Mouse (Mus musculus): ENCODE results near the gene Commd2. TPM values are rescaled to one million over a fixed set of nuclear protein-coding genes. Genes with fewer than 3 reads are reported as not detected.

Commd2 gene
- polyA plus RNA-seq, 1 experiment from 2014 or later: 60.6 TPM

GRCm38 (mm10) chr3:57665880-57666279, 14.4 kb upstream of the Commd2 start:
- no peaks in the 10 kb centered on the region for H3K36me3 ChIP-seq (ENCODE audit: control insufficient read depth, insufficient read depth, low read length)
- H3K4me2 ChIP-seq (ENCODE audit: low read length): no peak overlapping the region
- ATAC-seq: no peak
- H3K9me3 ChIP-seq (replicated peaks; ENCODE audit: control insufficient read depth, low read length, poor library complexity, severe bottlenecking): no peaks in the 10 kb centered on the region
- H3K4me3 ChIP-seq (ENCODE audit: low read depth, low read length): no peak overlapping the region
- H3K9ac ChIP-seq (ENCODE audit: low read depth, low read length): no peak overlapping the region
- no peak overlapping the region for H3K27ac ChIP-seq (ENCODE audit: low read length)
- WGBS: 88% methylated on average over 5 of the region's 5 CpGs
- H3K27me3 ChIP-seq (ENCODE audit: control insufficient read depth, insufficient read depth, low read depth, low read length): no peaks in the 10 kb centered on the region
- H3K4me1 ChIP-seq (ENCODE audit: control insufficient read depth, insufficient read depth, low read length): peaks cover 3% of the 10 kb centered on the region; the same call in 1 of the 2 replicates

- Histone ChIP-seq H3K9ac (ENCODE audit: low read depth, low read length) (no peak overlapping the region), H3K4me1 (ENCODE audit: control insufficient read depth, insufficient read depth, low read length) (peaks cover 3% of the 10 kb centered on the region; the same call in 1 of the 2 replicates), H3K4me3 (ENCODE audit: low read depth, low read length) (no peak overlapping the region), H3K27me3 (ENCODE audit: control insufficient read depth, insufficient read depth, low read depth, low read length) (no peaks in the 10 kb centered on the region), H3K4me2 (ENCODE audit: low read length) (no peak overlapping the region), H3K36me3 (ENCODE audit: control insufficient read depth, insufficient read depth, low read length) (no peaks in the 10 kb centered on the region), H3K9me3 (replicated peaks; ENCODE audit: control insufficient read depth, low read length, poor library complexity, severe bottlenecking) (no peaks in the 10 kb centered on the region), H3K27ac (ENCODE audit: low read length) (no peak overlapping the region)
- 57% methylated on average over 10 of the region's 10 CpGs for whole genome bisulfite sequencing
- ATAC-seq: no peak
Measured at GRCm38 (mm10) chr3:57664682-57665081, 13.2 kb upstream of the Commd2 start.

- no peak overlapping the region for H3K4me2 ChIP-seq (ENCODE audit: low read length)
- no peaks in the 10 kb centered on the region for H3K27me3 ChIP-seq (ENCODE audit: control insufficient read depth, insufficient read depth, low read depth, low read length)
- WGBS: 18% methylated on average over 6 of the region's 6 CpGs
Measured at GRCm38 (mm10) chr3:57663731-57664130, 12.2 kb upstream of the Commd2 start.

GRCm38 (mm10) chr3:57658608-57659007, 7.1 kb upstream of the Commd2 start:
- Histone ChIP-seq H3K4me1 (ENCODE audit: control insufficient read depth, insufficient read depth, low read length) (no peaks in the 10 kb centered on the region), H3K9ac (ENCODE audit: low read depth, low read length) (no peak overlapping the region), H3K4me3 (ENCODE audit: low read depth, low read length) (no peak overlapping the region), H3K9me3 (replicated peaks; ENCODE audit: control insufficient read depth, low read length, poor library complexity, severe bottlenecking) (no peaks in the 10 kb centered on the region), H3K27ac (ENCODE audit: low read length) (no peak overlapping the region), H3K27me3 (ENCODE audit: control insufficient read depth, insufficient read depth, low read depth, low read length) (no peaks in the 10 kb centered on the region), H3K36me3 (ENCODE audit: control insufficient read depth, insufficient read depth, low read length) (no peaks in the 10 kb centered on the region), H3K4me2 (ENCODE audit: low read length) (no peak overlapping the region)
- no peak for ATAC-seq
- WGBS: 64% methylated on average over 6 of the region's 6 CpGs

More at GRCm38 (mm10) chr3:57663731-57664130, 12.2 kb upstream of the Commd2 start:
- Histone ChIP-seq H3K4me3 (ENCODE audit: low read depth, low read length) (no peak overlapping the region), H3K9ac (ENCODE audit: low read depth, low read length) (no peak overlapping the region), H3K4me1 (ENCODE audit: control insufficient read depth, insufficient read depth, low read length) (peaks cover 3% of the 10 kb centered on the region; the same call in 1 of the 2 replicates), H3K9me3 (replicated peaks; ENCODE audit: control insufficient read depth, low read length, poor library complexity, severe bottlenecking) (no peaks in the 10 kb centered on the region), H3K27ac (ENCODE audit: low read length) (no peak overlapping the region), H3K36me3 (ENCODE audit: control insufficient read depth, insufficient read depth, low read length) (no peaks in the 10 kb centered on the region)
- ATAC-seq: no peak

- H3K36me3 ChIP-seq (ENCODE audit: control insufficient read depth, insufficient read depth, low read length): no peaks in the 10 kb centered on the region
- peaks cover 6% of the 10 kb centered on the region for H3K4me1 ChIP-seq (ENCODE audit: control insufficient read depth, insufficient read depth, low read length)
- ATAC-seq: no peak
- H3K9ac ChIP-seq (ENCODE audit: low read depth, low read length): no peak overlapping the region
- H3K9me3 ChIP-seq (replicated peaks; ENCODE audit: control insufficient read depth, low read length, poor library complexity, severe bottlenecking): no peaks in the 10 kb centered on the region
- H3K4me2 ChIP-seq (ENCODE audit: low read length): no peak overlapping the region
- H3K4me3 ChIP-seq (ENCODE audit: low read depth, low read length): no peak overlapping the region
- H3K27ac ChIP-seq (ENCODE audit: low read length): no peak overlapping the region
- H3K27me3 ChIP-seq (ENCODE audit: control insufficient read depth, insufficient read depth, low read depth, low read length): no peaks in the 10 kb centered on the region
- 74% methylated on average over 3 of the region's 3 CpGs for WGBS
Measured at GRCm38 (mm10) chr3:57653646-57654045, 2.1 kb upstream of the Commd2 start.

GRCm38 (mm10) chr3:57652485-57652884, 970 bp upstream of the Commd2 start:
- no peaks in the 10 kb centered on the region for H3K36me3 ChIP-seq (ENCODE audit: control insufficient read depth, insufficient read depth, low read length)
- no peaks in the 10 kb centered on the region for H3K9me3 ChIP-seq (replicated peaks; ENCODE audit: control insufficient read depth, low read length, poor library complexity, severe bottlenecking)
- no peak for ATAC-seq
- H3K27me3 ChIP-seq (ENCODE audit: control insufficient read depth, insufficient read depth, low read depth, low read length): no peaks in the 10 kb centered on the region
- no peak overlapping the region for H3K4me2 ChIP-seq (ENCODE audit: low read length)
- peaks cover 6% of the 10 kb centered on the region for H3K4me1 ChIP-seq (ENCODE audit: control insufficient read depth, insufficient read depth, low read length)
- no peak overlapping the region for H3K9ac ChIP-seq (ENCODE audit: low read depth, low read length)
- 74% methylated on average over 3 of the region's 3 CpGs for WGBS
- H3K4me3 ChIP-seq (ENCODE audit: low read depth, low read length): no peak overlapping the region
- no peak overlapping the region for H3K27ac ChIP-seq (ENCODE audit: low read length)

- H3K27me3 ChIP-seq (ENCODE audit: control insufficient read depth, insufficient read depth, low read depth, low read length): no peaks in the 10 kb centered on the region
- peak overlapping the region; percentile 56 for H3K4me3 ChIP-seq (ENCODE audit: low read depth, low read length)
- no peaks in the 10 kb centered on the region for H3K9me3 ChIP-seq (replicated peaks; ENCODE audit: control insufficient read depth, low read length, poor library complexity, severe bottlenecking)
- H3K4me1 ChIP-seq (ENCODE audit: control insufficient read depth, insufficient read depth, low read length): peaks cover 6% of the 10 kb centered on the region
- 66% methylated on average over 3 of the region's 3 CpGs for WGBS
- H3K9ac ChIP-seq (ENCODE audit: low read depth, low read length): no peak overlapping the region
- no peak overlapping the region for H3K27ac ChIP-seq (ENCODE audit: low read length)
- peak; percentile 59 for ATAC-seq
- H3K36me3 ChIP-seq (ENCODE audit: control insufficient read depth, insufficient read depth, low read length): no peaks in the 10 kb centered on the region
- H3K4me2 ChIP-seq (ENCODE audit: low read length): peak overlapping the region; percentile 63
Measured at GRCm38 (mm10) chr3:57651865-57652259, 347 bp upstream of the Commd2 start.

GRCm38 (mm10) chr3:57643191-57643590, 8.3 kb downstream of the Commd2 start:
- Histone ChIP-seq H3K27ac (ENCODE audit: low read length) (no peak overlapping the region), H3K4me3 (ENCODE audit: low read depth, low read length) (no peak overlapping the region), H3K4me1 (ENCODE audit: control insufficient read depth, insufficient read depth, low read length) (no peaks in the 10 kb centered on the region), H3K4me2 (ENCODE audit: low read length) (no peak overlapping the region), H3K9me3 (replicated peaks; ENCODE audit: control insufficient read depth, low read length, poor library complexity, severe bottlenecking) (no peaks in the 10 kb centered on the region), H3K36me3 (ENCODE audit: control insufficient read depth, insufficient read depth, low read length) (0 out of 2 replicates have a peak, but pooled peaks cover 2% of the 10 kb centered on the region), H3K27me3 (ENCODE audit: control insufficient read depth, insufficient read depth, low read depth, low read length) (no peaks in the 10 kb centered on the region), H3K9ac (ENCODE audit: low read depth, low read length) (no peak overlapping the region)
- WGBS: 87% methylated on average over 6 of the region's 6 CpGs
- ATAC-seq: no peak

GRCm38 (mm10) chr3:57637596-57637995, 13.9 kb downstream of the Commd2 start:
- Histone ChIP-seq H3K9me3 (replicated peaks; ENCODE audit: control insufficient read depth, low read length, poor library complexity, severe bottlenecking) (no peaks in the 10 kb centered on the region), H3K27me3 (ENCODE audit: control insufficient read depth, insufficient read depth, low read depth, low read length) (no peaks in the 10 kb centered on the region), H3K36me3 (ENCODE audit: control insufficient read depth, insufficient read depth, low read length) (no peaks in the 10 kb centered on the region), H3K4me1 (ENCODE audit: control insufficient read depth, insufficient read depth, low read length) (no peaks in the 10 kb centered on the region), H3K9ac (ENCODE audit: low read depth, low read length) (no peak overlapping the region), H3K4me2 (ENCODE audit: low read length) (no peak overlapping the region), H3K27ac (ENCODE audit: low read length) (no peak overlapping the region), H3K4me3 (ENCODE audit: low read depth, low read length) (no peak overlapping the region)
- ATAC-seq: no peak
- WGBS: 85% methylated on average over 6 of the region's 6 CpGs

All from midbrain, embryonic 16.5 days (tissue).